Mouse (Mus musculus) hindbrain, embryonic 11.5 days (tissue): ENCODE measurements around the gene Erich6b. TPM values are rescaled to one million over a fixed set of nuclear protein-coding genes. Genes with fewer than 3 reads are reported as not detected.

Source experiments
- ATAC-seq: fragments of 200-750 bp; cut with Nextera tagmentation; 2 replicates; pipeline ENCODE4 v1.8.0; 2017; ENCODE audit warnings: mild to moderate bottlenecking, moderate TSS enrichment, moderate library complexity; ENCODE audit not compliant: low FRiP score
- DNase-seq: peaks from one replicate; pipeline ENCODE4 v3.0.0-alpha.2; 2015; ENCODE audit warnings: low spot score
- H3K27ac ChIP-seq: fragments of 300-500 bp; sonication (generic); 2 replicates; pipeline ENCODE4 v1.5.1; 2014; ENCODE audit warnings: mild to moderate bottlenecking, low read depth, low read length
- H3K27me3 ChIP-seq: fragments of 300-500 bp; sonication (generic); 2 replicates; pipeline ENCODE4 v1.6.1; 2014; ENCODE audit warnings: mild to moderate bottlenecking, low read length, moderate library complexity, mixed read lengths; ENCODE audit not compliant: control insufficient read depth, insufficient read depth
- H3K36me3 ChIP-seq: fragments of 300-500 bp; sonication (generic); 2 replicates; pipeline ENCODE4 v1.6.1; 2014; ENCODE audit warnings: mild to moderate bottlenecking, low read length, moderate library complexity, mixed read lengths; ENCODE audit not compliant: control insufficient read depth, insufficient read depth
- H3K4me1 ChIP-seq: fragments of 300-500 bp; sonication (generic); replicated peaks from 2 replicates; pipeline ENCODE4 v1.6.1; 2014; ENCODE audit warnings: low read length, mixed read lengths; ENCODE audit not compliant: control insufficient read depth, insufficient read depth
- H3K4me2 ChIP-seq: fragments of 300-500 bp; sonication (generic); replicated peaks from 2 replicates; pipeline ENCODE4 v1.6.1; 2014; ENCODE audit warnings: mild to moderate bottlenecking, low read depth, low read length
- H3K4me3 ChIP-seq: fragments of 300-500 bp; sonication (generic); 2 replicates; pipeline ENCODE4 v1.5.1; 2014; ENCODE audit warnings: low read depth, low read length
- H3K9ac ChIP-seq: fragments of 300-500 bp; sonication (generic); 2 replicates; pipeline ENCODE4 v1.6.1; 2014; ENCODE audit warnings: low read depth, low read length
- H3K9me3 ChIP-seq: fragments of 300-500 bp; sonication (generic); 2 replicates; pipeline ENCODE4 v1.6.1; 2016; ENCODE audit warnings: low read length; ENCODE audit not compliant: control insufficient read depth
- WGBS: fragments of 180-500 bp; shearing (Covaris S2); extraction: QIAGEN DNeasy Blood & Tissue Kit; methylation state at CpG from one replicate; pipeline ENCODE4 v1.1.7; 2014; 5-methylcytosine and 5-hydroxymethylcytosine counted together
- polyA plus RNA-seq: library from polyadenylated mRNA; unstranded; fragments of >200 nt; fragmentation: Nextera tagmentation; extraction: Ambion mirVana; gene quantifications from 2 replicates; pipeline ENCODE4 v1.2.1, GENCODE M21; 2014

Gene Erich6b
- polyA plus RNA-seq: not detected in 2 replicates

- Histone ChIP-seq H3K9me3 (no peaks in the 10 kb centered on the region), H3K4me1 (no peaks in the 10 kb centered on the region), H3K27ac (no peak within 1 kb of the TSS), H3K9ac (no peak within 1 kb of the TSS), H3K4me2 (no peak within 1 kb of the TSS), H3K36me3 (no peaks in the 10 kb centered on the region), H3K4me3 (no peak within 1 kb of the TSS), H3K27me3 (no peaks in the 10 kb centered on the region)
- no peak for DNase-seq
- 85% methylated on average over 8 of the region's 8 CpGs for WGBS
- ATAC-seq: no peak
Observed at GRCm38 (mm10) chr14:75642080-75642479, at the start of gene Erich6b. Erich6b (plus strand) TSS chr14:75642259.

- Histone ChIP-seq H3K4me1 (no peaks in the 10 kb centered on the region), H3K27me3 (no peaks in the 10 kb centered on the region), H3K36me3 (no peaks in the 10 kb centered on the region), H3K9ac (no peak within 1 kb of the TSS), H3K4me3 (no peak within 1 kb of the TSS), H3K4me2 (no peak within 1 kb of the TSS), H3K9me3 (no peaks in the 10 kb centered on the region), H3K27ac (no peak within 1 kb of the TSS)
- ATAC-seq (no peak), DNase-seq (no peak)
- 43% methylated on average over 3 of the region's 3 CpGs for WGBS
Observed at GRCm38 (mm10) chr14:75592978-75593377, 49.1 kb upstream of the Erich6b start, which contains the start of gene Spert. Spert (minus strand) TSS chr14:75593116.

GRCm38 (mm10) chr14:75609176-75609575 is 32.9 kb upstream of the Erich6b start:
- Histone ChIP-seq H3K27me3 (no peaks in the 10 kb centered on the region), H3K27ac (no peak overlapping the region), H3K4me2 (no peak overlapping the region), H3K36me3 (no peaks in the 10 kb centered on the region), H3K9ac (no peak overlapping the region), H3K4me1 (no peaks in the 10 kb centered on the region), H3K9me3 (no peaks in the 10 kb centered on the region), H3K4me3 (no peak overlapping the region)
- WGBS: 87% methylated on average over 2 of the region's 2 CpGs
- ATAC-seq: no peak
- DNase-seq: no peak

GRCm38 (mm10) chr14:75616375-75616774 is 25.7 kb upstream of the Erich6b start:
- H3K9me3 ChIP-seq: no peaks in the 10 kb centered on the region
- no peak overlapping the region for H3K9ac ChIP-seq
- H3K27me3 ChIP-seq: no peaks in the 10 kb centered on the region
- no peaks in the 10 kb centered on the region; the same call in 1 of the 2 replicates for H3K4me1 ChIP-seq
- H3K27ac ChIP-seq: no peak overlapping the region
- no peak for DNase-seq
- 80% methylated on average over 6 of the region's 6 CpGs for WGBS
- no peaks in the 10 kb centered on the region for H3K36me3 ChIP-seq
- H3K4me3 ChIP-seq: no peak overlapping the region
- no peak overlapping the region for H3K4me2 ChIP-seq
- ATAC-seq: no peak

GRCm38 (mm10) chr14:75622984-75623383 is 19.1 kb upstream of the Erich6b start:
- H3K27ac ChIP-seq: no peak overlapping the region
- DNase-seq (no peak), ATAC-seq (no peak)
- H3K9ac ChIP-seq: no peak overlapping the region
- H3K4me2 ChIP-seq: no peak overlapping the region
- no peaks in the 10 kb centered on the region for H3K9me3 ChIP-seq
- H3K4me1 ChIP-seq: no peaks in the 10 kb centered on the region; the same call in 1 of the 2 replicates
- H3K4me3 ChIP-seq: no peak overlapping the region
- H3K36me3 ChIP-seq: no peaks in the 10 kb centered on the region
- WGBS: 66% methylated on average over 7 of the region's 7 CpGs
- no peaks in the 10 kb centered on the region for H3K27me3 ChIP-seq

GRCm38 (mm10) chr14:75628870-75629269 is 13.2 kb upstream of the Erich6b start:
- DNase-seq: no peak
- Histone ChIP-seq H3K4me1 (no peaks in the 10 kb centered on the region), H3K27me3 (no peaks in the 10 kb centered on the region), H3K9ac (no peak overlapping the region), H3K36me3 (no peaks in the 10 kb centered on the region), H3K9me3 (no peaks in the 10 kb centered on the region), H3K4me3 (no peak overlapping the region), H3K27ac (no peak overlapping the region), H3K4me2 (no peak overlapping the region)
- WGBS: 96% methylated on average over 8 of the region's 8 CpGs
- no peak for ATAC-seq

- Histone ChIP-seq H3K4me1 (no peaks in the 10 kb centered on the region), H3K9me3 (no peaks in the 10 kb centered on the region), H3K4me3 (no peak overlapping the region), H3K4me2 (no peak overlapping the region), H3K27ac (no peak overlapping the region), H3K27me3 (no peaks in the 10 kb centered on the region), H3K9ac (no peak overlapping the region), H3K36me3 (no peaks in the 10 kb centered on the region)
- no peak for DNase-seq
- WGBS: 81% methylated on average over 12 of the region's 12 CpGs
- ATAC-seq: no peak
Observed at GRCm38 (mm10) chr14:75635350-75635749, 6.7 kb upstream of the Erich6b start.

- ATAC-seq (no peak), DNase-seq (no peak)
- WGBS: 75% methylated on average over 7 of the region's 7 CpGs
- H3K4me1 ChIP-seq: no peaks in the 10 kb centered on the region
- no peaks in the 10 kb centered on the region for H3K9me3 ChIP-seq
- H3K27me3 ChIP-seq: no peaks in the 10 kb centered on the region
- no peaks in the 10 kb centered on the region for H3K36me3 ChIP-seq
- no peak overlapping the region for H3K27ac ChIP-seq
- no peak overlapping the region for H3K4me2 ChIP-seq
- H3K4me3 ChIP-seq: no peak overlapping the region
- no peak overlapping the region for H3K9ac ChIP-seq
Observed at GRCm38 (mm10) chr14:75636107-75636506, 6.0 kb upstream of the Erich6b start.

GRCm38 (mm10) chr14:75637641-75638040 is 4.4 kb upstream of the Erich6b start:
- H3K4me1 ChIP-seq: no peaks in the 10 kb centered on the region
- H3K27me3 ChIP-seq: no peaks in the 10 kb centered on the region
- H3K9ac ChIP-seq: no peak overlapping the region
- no peak overlapping the region for H3K27ac ChIP-seq
- ATAC-seq (no peak), DNase-seq (no peak)
- H3K4me2 ChIP-seq: no peak overlapping the region
- no peaks in the 10 kb centered on the region for H3K9me3 ChIP-seq
- H3K4me3 ChIP-seq: no peak overlapping the region
- H3K36me3 ChIP-seq: no peaks in the 10 kb centered on the region
- WGBS: 79% methylated on average over 4 of the region's 4 CpGs
